Mouse (Mus musculus) stomach, postnatal 0 days (tissue): ENCODE results near the gene Astl. TPM values are rescaled to one million over a fixed set of nuclear protein-coding genes. Genes with fewer than 3 reads are reported as not detected.

Experiments used
- ATAC-seq: fragments of 200-750 bp; cut with Nextera tagmentation; 2 replicates; pipeline ENCODE4 v1.8.0; 2017; ENCODE audit not compliant: low FRiP score, low TSS enrichment
- DNase-seq: peaks from one replicate; pipeline ENCODE4 v3.0.0-alpha.2; 2016; ENCODE audit warnings: low spot score
- H3K27ac ChIP-seq: fragments of 300-500 bp; sonication (generic); replicated peaks from 2 replicates; pipeline ENCODE4 v1.5.1; 2014; ENCODE audit warnings: mild to moderate bottlenecking, control low read depth
- H3K27me3 ChIP-seq: fragments of 300-500 bp; sonication (generic); 2 replicates; pipeline ENCODE4 v1.6.1; 2014; ENCODE audit warnings: low read length; ENCODE audit not compliant: control insufficient read depth, insufficient read depth
- H3K36me3 ChIP-seq: fragments of 300-500 bp; sonication (generic); 2 replicates; pipeline ENCODE4 v1.6.1; 2014; ENCODE audit warnings: low read length, mixed read lengths; ENCODE audit not compliant: control insufficient read depth, insufficient read depth
- H3K4me1 ChIP-seq: fragments of 300-500 bp; sonication (generic); replicated peaks from 2 replicates; pipeline ENCODE4 v1.6.1; 2014; ENCODE audit warnings: antibody characterized with exemption; ENCODE audit not compliant: control insufficient read depth, insufficient read depth
- H3K4me2 ChIP-seq: fragments of 300-500 bp; sonication (generic); replicated peaks from 2 replicates; pipeline ENCODE4 v1.6.1; 2014; ENCODE audit warnings: low read depth, mild to moderate bottlenecking, control low read depth, moderate library complexity
- H3K4me3 ChIP-seq: fragments of 300-500 bp; sonication (generic); 2 replicates; pipeline ENCODE4 v1.5.1; 2014; ENCODE audit warnings: low read depth, low read length, control low read depth
- H3K9ac ChIP-seq: fragments of 300-500 bp; sonication (generic); 2 replicates; pipeline ENCODE4 v1.6.1; 2014; ENCODE audit warnings: mild to moderate bottlenecking, low read length, control low read depth, mixed read lengths
- H3K9me3 ChIP-seq: fragments of 300-500 bp; sonication (generic); 2 replicates; pipeline ENCODE4 v1.6.1; 2016; ENCODE audit warnings: low read length; ENCODE audit not compliant: control insufficient read depth
- CTCF ChIP-seq: IDR thresholded peaks from 2 replicates; pipeline ENCODE4 v1.5.1; 2016; ENCODE audit warnings: antibody characterized with exemption, low read depth, mild to moderate bottlenecking, moderate library complexity
- EP300 ChIP-seq: optimal IDR thresholded peaks from 2 replicates; pipeline ENCODE3; 2016; ENCODE audit warnings: antibody characterized with exemption
- WGBS: fragments of 180-500 bp; shearing (Covaris S2); extraction: QIAGEN DNeasy Blood & Tissue Kit; methylation state at CpG from one replicate; pipeline ENCODE4 v1.1.7; 2014; 5-methylcytosine and 5-hydroxymethylcytosine counted together
- polyA plus RNA-seq: library from polyadenylated mRNA; unstranded; fragments of >200 nt; fragmentation: Nextera tagmentation; extraction: Ambion mirVana; gene quantifications from 2 replicates; pipeline ENCODE4 v1.2.1, GENCODE M21; 2015

Gene Astl
- polyA plus RNA-seq, 1 experiment from 2014 or later = not detected

- Histone ChIP-seq H3K4me3 (peak overlapping the region; percentile 51), H3K9me3 (no peaks in the 10 kb centered on the region), H3K27me3 (peaks cover 3% of the 10 kb centered on the region; the same call in 1 of the 2 replicates), H3K36me3 (no peaks in the 10 kb centered on the region), H3K4me1 (0 out of 2 replicates have a peak, but pooled peaks cover 2% of the 10 kb centered on the region), H3K27ac (no peak overlapping the region), H3K9ac (peak overlapping the region; percentile 57), H3K4me2 (peak overlapping the region; percentile 82)
- ATAC-seq (no peak), DNase-seq (no peak)
- 49% methylated on average over 5 of the region's 5 CpGs for WGBS
- TF ChIP-seq EP300 (no peak), CTCF (no peak)
Measured at GRCm38 (mm10) chr2:127336885-127337284, 1.6 kb upstream of the Astl start.

- Histone ChIP-seq H3K9ac (no peak overlapping the region), H3K9me3 (no peaks in the 10 kb centered on the region), H3K4me2 (peak overlapping the region; percentile 82; the same call in 1 of the 2 replicates), H3K4me3 (peak overlapping the region; percentile 51; the same call in 1 of the 2 replicates), H3K36me3 (no peaks in the 10 kb centered on the region), H3K27ac (no peak overlapping the region), H3K4me1 (0 out of 2 replicates have a peak, but pooled peaks cover 2% of the 10 kb centered on the region), H3K27me3 (peaks cover 3% of the 10 kb centered on the region; the same call in 1 of the 2 replicates)
- ATAC-seq (no peak), DNase-seq (no peak)
- TF ChIP-seq EP300 = no peak
- TF ChIP-seq CTCF = no peak
- 64% methylated on average over 11 of the region's 11 CpGs for WGBS
Measured at GRCm38 (mm10) chr2:127337531-127337930, 908 bp upstream of the Astl start.

- 50% methylated on average over 7 of the region's 7 CpGs for WGBS
- H3K4me3 ChIP-seq = no peak overlapping the region
- DNase-seq = no peak
- no peak overlapping the region for H3K9ac ChIP-seq
- no peak overlapping the region for H3K4me2 ChIP-seq
- TF ChIP-seq EP300 = no peak
- no peak for TF ChIP-seq CTCF
- no peaks in the 10 kb centered on the region for H3K36me3 ChIP-seq
- H3K4me1 ChIP-seq = 0 out of 2 replicates have a peak, but pooled peaks cover 2% of the 10 kb centered on the region
- H3K27me3 ChIP-seq = peaks cover 3% of the 10 kb centered on the region; the same call in 1 of the 2 replicates
- no peak overlapping the region for H3K27ac ChIP-seq
- ATAC-seq = no peak
- H3K9me3 ChIP-seq = no peaks in the 10 kb centered on the region
Measured at GRCm38 (mm10) chr2:127338012-127338411, 427 bp upstream of the Astl start.

- Histone ChIP-seq H3K9me3 (no peaks in the 10 kb centered on the region), H3K27me3 (peaks cover 3% of the 10 kb centered on the region; the same call in 1 of the 2 replicates), H3K36me3 (no peaks in the 10 kb centered on the region), H3K4me3 (no peak overlapping the region), H3K4me2 (no peak overlapping the region), H3K27ac (no peak overlapping the region), H3K9ac (no peak overlapping the region), H3K4me1 (0 out of 2 replicates have a peak, but pooled peaks cover 2% of the 10 kb centered on the region)
- no peak for TF ChIP-seq CTCF
- no peak for TF ChIP-seq EP300
- WGBS = 65% methylated on average over 4 of the region's 4 CpGs
- no peak for DNase-seq
- ATAC-seq = no peak
Measured at GRCm38 (mm10) chr2:127338833-127339232, 394 bp downstream of the Astl start.

DNA sequence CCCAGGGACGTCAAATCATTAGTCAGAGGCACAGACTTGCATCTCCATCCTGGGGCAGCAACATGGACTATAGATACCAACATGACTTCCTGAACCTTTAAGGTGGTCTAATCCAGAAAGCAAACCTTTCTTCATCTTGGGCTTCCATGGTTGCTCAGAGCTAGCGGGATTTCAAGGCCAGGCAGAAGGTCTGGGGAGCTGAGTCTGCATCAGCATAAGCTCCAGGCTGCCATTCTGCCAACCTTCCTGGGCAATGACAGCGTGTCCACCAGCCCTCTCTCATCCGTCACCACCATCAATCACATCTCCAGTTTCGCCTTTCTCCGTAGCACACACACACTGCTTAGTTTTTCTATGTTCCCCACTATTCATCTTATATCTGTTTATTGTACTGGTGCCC lies 823 bp downstream of the Astl start:
- Histone ChIP-seq H3K4me3 (no peak overlapping the region), H3K27ac (no peak overlapping the region), H3K27me3 (peaks cover 3% of the 10 kb centered on the region; the same call in 1 of the 2 replicates), H3K9me3 (no peaks in the 10 kb centered on the region), H3K9ac (no peak overlapping the region), H3K4me2 (no peak overlapping the region), H3K4me1 (0 out of 2 replicates have a peak, but pooled peaks cover 2% of the 10 kb centered on the region), H3K36me3 (no peaks in the 10 kb centered on the region)
- no peak for TF ChIP-seq EP300
- no peak for TF ChIP-seq CTCF
- WGBS = 64% methylated on average over 6 of the region's 6 CpGs
- DNase-seq = no peak
- no peak for ATAC-seq

GRCm38 (mm10) chr2:127341159-127341558 lies 2.7 kb downstream of the Astl start:
- Histone ChIP-seq H3K9me3 (no peaks in the 10 kb centered on the region), H3K4me2 (no peak overlapping the region), H3K4me1 (0 out of 2 replicates have a peak, but pooled peaks cover 2% of the 10 kb centered on the region), H3K36me3 (no peaks in the 10 kb centered on the region), H3K9ac (no peak overlapping the region), H3K27me3 (peaks cover 3% of the 10 kb centered on the region; the same call in 1 of the 2 replicates), H3K4me3 (no peak overlapping the region), H3K27ac (no peak overlapping the region)
- 4% methylated on average over 3 of the region's 3 CpGs for WGBS
- no peak for TF ChIP-seq EP300
- TF ChIP-seq CTCF = peak; percentile 91
- ATAC-seq (0 out of 2 replicates have a peak, but pooled peaks have one; percentile 27), DNase-seq (peak; percentile 58)
